Mouse (Mus musculus): ENCODE results near the gene Cyb5d1.

GRCm38 (mm10) chr11:69411073-69411535 is 15.7 kb upstream of the Cyb5d1 start:
- TF ChIP-seq EP300 (IDR thresholded peaks at IDR 0.05; ENCODE audit: low read depth) (no peak), CTCF (IDR thresholded peaks at IDR 0.05; ENCODE audit: low read depth) (no peak)

All from liver, embryonic 14.5 days (tissue).